Mouse (Mus musculus) 3T3-L1 (cell line): Measurements from ENCODE around the gene Mtfp1.
"Not testable (repeated sequence)": the region's sequence is repeated elsewhere in the genome, so short reads cannot be mapped to it uniquely, and the experiment has no call there.

Source experiments
- DNase-seq: peaks from one replicate; pipeline ENCODE4 v3.0.0-alpha.2; 2015; ENCODE audit warnings: low read depth, low spot score

Mtfp1 gene

DNA sequence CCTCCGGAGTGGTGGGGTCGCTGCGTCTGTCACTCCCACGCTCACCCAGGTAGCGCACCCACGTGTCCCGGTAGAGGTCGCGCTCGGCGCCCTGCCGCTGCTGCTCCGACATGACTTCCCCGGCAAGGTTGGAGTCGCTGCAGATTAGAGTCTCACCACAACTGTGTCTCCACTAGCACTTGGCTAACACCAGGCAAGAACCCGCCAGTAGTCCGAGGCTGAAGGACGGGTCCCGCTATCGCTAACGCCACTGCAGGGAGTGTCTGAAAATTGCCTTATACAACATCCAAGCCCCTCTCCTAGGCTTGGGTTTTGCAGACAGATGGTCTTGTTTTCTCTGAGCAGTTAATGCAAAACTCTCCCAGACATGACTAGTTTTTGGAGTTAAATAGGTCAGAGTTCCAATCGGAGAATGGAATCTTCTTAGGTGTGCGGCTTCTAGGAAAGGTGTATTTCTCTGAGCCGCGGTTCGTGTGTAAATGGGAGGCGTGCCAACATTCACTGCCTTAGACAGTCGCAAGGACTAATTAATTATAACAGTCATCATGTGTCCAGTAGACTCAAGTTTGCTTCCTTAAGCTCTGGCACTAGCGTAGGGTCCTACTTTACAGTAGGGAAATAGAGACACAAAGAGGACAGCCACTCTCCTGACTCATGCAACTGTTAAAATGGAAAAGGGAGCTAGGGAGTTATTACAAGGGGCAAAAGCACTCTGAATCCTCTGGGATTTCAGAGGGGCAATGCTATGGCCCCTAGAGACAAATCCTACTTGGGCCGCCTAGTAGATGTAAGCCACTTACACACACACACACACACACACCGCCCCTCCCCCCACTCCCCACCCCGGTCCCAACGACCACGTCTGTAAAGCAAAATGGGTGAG, at the start of gene Mtfp1:
Mtfp1 (minus strand) TSS at position 275 of the 883 bp plus-strand sequence.
- DNase-seq = peak; percentile 36

DNA sequence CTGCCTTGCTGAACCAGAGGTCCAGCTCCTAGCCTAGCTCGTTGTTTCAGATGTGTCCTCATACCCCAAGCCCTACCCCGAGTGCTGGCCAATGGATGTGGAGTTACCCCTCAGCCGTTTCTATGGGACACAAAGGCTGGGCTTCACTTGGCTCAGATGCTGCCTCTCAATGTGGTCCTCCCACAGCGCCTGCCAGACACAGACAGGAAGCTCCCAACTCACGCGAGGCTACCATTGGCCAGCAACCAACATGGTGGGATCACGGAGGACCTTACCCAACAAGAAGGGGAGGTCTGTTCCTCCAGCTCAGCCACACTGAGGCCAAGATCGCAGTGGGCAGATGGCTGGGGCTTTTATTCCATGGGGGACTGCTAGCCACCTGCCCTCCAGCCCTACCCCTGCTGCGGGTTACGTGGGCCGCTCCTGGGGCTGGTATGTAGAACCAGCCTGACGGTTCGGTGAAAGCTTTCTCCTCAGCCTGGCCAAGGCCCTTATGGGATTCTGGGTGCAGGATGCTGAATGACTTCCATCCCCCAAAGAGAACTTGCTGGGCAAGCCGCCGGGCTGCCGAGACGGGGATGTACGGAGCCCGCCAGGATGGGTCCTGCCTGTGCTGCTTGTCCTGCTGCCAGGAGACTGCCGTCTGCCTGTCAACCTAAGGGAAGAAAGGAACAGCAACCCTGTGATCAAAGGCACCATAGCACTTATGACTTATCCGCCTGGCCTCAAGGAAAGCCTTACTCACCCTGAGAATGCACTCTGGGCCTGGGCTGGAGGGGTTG, 48.2 kb upstream of the Mtfp1 start:
- DNase-seq = no peak

DNA sequence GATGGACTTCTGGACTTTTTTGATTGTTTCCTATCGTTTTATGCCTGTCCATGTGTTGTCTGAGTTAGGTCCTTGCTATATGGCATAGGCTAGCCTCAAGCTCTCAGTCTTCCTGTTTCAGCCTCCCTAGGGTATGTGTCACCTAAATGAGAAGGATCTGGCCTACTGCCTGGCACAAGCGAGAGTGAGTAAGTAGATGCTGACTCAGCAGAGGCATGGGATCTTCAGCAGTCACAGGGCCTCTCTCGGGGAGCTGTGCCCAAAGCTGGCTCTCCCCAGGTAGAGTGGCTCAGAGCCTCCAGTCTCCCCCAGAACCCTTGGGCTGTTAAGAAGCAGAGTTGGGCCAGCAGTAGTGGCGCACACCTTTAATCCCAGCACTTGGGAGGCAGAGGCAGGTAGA, 47.1 kb upstream of the Mtfp1 start:
- peak; percentile 74 for DNase-seq

DNA sequence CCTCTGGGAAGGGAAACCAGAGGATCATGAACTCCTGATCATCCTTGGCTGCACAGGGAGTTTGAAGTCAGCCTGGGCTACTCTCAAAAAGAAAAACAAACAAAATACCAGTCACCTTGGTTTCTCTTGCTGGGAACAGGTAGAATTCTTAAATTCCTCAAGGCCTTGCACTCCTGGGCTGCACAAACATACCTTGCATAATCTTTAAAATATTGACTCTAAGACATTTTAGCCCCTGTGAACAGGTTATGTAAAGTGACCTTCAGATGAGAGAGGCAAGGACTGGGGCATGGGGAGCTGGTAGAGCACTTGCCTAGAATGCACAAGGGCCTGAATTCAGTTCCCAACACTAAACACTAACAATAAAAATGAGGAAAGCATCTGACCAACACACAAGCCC, 46.3 kb upstream of the Mtfp1 start:
- DNase-seq = no peak

DNA sequence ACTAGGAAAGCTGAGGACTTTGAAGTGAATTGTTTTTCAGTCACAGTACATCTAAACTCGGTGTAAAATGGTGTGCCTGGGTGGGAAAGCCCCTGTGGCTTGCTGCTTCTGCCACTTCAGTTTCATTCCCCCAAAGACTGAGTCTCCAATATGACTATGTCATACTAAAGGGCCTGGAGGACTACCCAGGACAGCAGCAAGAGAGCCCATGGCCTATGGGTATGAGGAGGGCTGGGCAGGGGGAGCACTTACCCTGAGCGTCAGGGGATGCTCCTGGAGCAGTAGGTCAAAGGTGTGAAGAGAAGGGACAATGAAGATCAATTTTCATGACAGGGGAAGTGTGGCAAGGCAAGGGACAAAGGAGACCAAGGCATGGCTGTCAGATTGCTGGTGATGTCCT, 43.7 kb upstream of the Mtfp1 start:
- no peak for DNase-seq

DNA sequence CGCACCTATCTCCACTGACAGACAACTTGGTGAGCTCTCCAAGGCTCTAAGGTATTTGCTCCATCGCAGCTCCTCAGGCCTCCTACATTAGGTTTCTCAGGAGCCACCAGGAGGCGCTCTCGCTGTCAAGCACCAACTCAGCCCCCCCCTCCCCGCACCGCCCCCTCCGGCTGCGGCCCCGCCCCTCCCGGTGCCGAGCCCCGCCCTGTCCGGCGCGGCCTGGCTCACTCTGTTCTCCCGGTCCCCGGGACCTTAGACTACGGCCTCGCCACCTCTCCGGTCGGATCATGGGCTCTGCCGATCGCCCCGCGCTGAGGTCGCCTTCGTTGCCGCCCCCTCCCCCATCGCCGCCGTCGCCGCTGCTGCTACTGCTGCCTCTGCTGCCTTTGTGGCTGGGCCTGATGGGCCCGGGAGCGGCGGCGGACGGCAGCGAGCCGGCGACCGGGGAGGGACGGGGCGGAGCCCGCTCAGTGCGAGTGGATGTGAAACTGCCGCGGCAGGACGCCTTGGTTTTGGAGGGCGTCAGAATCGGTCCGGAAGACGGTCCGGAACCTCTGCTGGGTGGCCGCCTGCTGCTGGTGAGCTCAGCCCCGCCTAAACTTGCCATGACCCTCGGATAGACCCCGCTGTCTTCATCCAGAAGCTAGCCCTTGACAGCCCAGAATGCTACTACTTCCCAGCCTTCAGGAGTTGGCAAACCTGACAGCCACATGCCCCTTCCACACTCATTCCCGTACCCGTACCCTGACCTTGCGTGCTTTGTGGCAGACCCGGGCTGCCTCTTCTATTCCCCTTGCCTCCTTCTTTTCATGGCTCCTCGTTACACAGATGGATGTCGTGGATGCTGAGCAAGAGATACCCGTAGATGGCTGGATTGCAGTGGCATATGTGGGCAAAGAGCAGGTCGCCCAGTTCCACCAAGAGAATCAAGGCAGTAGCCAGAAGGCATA, 40.0 kb upstream of the Mtfp1 start, which contains the start of gene Rnf215:
Rnf215 (plus strand) TSS at position 217 of the 950 bp plus-strand sequence.
- peak; percentile 92 for DNase-seq

DNA sequence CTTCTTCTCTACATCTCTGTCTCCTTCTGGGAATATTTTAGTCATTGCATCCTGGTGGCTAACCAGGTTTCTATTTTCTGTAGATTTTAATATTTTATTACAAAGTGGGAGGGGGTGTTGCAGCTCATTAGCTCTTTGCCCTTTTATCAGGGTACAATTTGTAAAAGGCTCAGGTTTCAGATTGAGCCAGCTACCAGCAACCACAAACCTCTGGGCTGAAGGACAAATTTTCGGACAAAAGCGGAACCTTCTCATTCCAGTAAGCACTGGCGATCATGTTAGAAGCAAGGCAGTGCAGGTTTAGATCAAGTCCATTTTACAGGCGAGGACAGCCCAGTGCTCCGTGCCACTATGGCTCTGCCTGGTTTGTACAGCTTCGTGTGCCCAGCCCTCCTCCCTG, 39.2 kb upstream of the Mtfp1 start:
- no peak for DNase-seq

DNA sequence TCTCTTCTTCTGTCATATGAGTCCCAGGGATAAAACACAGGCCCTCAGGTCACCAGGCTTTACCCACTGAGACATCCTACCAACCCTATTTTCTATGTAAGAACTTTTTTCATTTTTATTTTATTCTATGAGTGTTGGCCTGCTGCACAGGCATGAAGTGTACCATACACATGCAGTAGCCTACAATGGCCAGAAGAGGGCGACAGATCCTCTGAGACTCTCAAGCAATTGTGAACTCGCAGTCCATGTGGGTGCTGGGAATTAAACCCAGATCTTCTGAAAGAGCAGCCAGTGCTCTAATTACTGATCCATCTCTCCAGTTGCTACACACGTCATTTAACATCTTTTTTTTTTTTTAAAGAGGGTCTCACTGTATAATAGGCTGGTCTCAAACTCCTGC, 38.2 kb upstream of the Mtfp1 start:
- peak; percentile 42 for DNase-seq

DNA sequence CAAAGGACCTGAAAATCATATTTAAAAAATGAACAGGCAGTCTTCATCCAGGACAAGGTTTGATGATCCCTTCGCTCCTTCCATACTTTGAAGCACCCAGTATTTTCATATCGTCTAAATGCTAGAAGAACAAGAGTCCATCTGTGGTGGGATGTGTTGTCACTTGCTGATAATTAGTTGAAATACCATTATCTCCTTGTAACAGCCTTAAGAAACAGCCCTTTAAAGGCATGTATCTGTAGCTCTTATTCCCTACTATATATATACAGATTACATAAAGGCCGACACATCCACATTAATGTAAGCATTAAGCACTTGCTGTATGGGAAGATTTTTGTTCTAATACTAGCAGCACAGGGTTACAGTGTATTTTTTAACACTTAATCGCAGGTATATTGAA, 33.2 kb upstream of the Mtfp1 start:
- not testable (repeated sequence) for DNase-seq

DNA sequence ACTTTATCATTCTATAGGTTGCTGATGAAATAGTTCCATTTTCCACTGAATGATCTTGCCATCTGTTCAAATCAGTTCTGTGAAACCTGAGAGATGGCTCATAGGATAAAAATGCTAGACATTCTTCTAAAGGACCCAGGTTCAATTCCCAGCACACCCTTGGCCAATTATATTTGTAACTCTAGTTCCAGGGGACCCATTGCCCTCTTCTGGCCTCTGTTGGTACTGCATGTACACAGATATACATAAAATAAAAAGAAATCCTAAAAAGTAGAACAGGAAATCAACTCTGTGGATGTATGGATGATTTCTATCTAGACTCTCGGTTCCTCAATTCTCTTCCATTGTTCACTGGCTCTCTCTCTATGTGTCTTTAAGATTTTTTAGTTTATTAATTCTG, 31.8 kb upstream of the Mtfp1 start:
- DNase-seq = peak; percentile 21

DNA sequence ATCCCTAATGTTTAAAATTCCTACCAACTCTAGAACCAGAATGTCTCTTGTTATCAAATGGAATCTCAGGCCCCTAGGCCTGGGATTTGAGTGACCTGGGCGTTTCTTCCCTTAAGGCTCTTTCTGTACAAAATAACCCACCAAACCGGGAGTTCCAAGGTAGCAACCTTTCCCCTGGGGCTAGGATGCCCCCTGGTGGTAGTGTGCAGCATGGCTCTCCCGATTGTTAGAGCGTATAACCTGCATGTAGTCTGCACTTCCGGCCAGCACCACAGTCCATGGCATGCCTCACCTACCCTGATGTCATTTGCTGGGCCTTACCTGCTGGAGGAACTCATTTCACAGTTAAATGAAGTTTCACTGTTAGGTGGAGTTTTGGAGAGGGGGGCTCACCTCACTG, 28.7 kb upstream of the Mtfp1 start:
- DNase-seq = peak; percentile 31

DNA sequence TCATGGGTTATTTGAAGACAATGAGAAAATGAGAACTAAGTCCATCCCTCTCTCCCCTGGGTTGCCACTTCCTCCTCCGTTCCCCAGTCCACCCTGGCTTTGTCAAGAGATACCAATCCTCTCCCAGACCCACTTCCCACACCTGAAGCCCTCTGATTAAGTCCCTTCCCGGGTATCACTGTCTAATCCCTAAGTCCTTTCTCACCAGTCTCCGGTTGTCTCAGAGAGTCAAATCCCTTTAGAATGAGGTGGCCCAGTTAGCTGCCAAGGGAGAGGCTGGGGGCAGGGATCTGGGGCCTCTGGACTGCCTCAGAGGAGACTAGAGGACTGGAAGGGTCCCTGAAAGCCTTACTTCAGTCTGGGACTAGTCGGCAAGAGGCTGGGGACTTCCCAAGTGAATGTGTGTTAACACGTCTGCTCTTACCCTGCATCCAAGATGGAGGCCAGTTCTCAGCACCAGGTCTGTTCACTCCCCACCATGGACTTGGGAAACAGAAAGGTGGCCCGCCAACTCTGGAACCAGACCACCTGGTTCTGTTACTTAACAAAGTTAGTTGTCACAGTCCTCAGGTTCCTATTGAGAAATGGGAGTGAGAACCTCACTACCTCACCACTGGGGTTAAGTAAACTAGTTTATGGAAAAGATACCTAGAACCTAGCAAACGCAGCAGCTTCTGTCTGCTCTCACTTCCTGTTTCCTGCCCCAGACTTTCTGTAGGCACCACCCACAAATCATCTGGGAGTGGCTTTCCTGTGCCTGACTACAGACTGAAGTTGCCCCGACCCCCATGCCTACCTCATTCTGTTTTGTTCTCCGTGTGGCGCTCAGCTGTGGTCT, 27.7 kb upstream of the Mtfp1 start, which contains the start of gene Sec14l2:
Sec14l2 (minus strand) TSS at position 674 of the 838 bp plus-strand sequence.
- no peak for DNase-seq

DNA sequence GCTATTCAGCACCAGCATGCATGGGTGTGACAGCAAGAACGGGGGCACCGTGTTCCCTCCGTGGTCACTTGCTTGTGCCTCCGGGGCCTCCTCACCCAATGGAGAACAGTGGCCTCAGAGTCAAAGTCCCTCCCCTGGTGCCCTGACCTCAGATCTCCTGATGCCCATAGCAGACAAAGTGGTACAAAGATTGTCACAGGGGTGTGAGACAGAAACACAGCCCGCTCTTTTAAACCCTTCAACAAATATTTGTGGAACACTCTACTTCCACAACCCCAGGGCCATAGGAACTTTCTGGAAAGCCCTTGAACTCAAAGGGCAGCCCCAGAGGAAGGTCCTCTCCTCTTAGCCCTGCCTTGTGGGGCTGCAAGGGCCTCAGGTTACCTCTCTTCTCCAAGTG, 27.0 kb upstream of the Mtfp1 start:
- DNase-seq = no peak

DNA sequence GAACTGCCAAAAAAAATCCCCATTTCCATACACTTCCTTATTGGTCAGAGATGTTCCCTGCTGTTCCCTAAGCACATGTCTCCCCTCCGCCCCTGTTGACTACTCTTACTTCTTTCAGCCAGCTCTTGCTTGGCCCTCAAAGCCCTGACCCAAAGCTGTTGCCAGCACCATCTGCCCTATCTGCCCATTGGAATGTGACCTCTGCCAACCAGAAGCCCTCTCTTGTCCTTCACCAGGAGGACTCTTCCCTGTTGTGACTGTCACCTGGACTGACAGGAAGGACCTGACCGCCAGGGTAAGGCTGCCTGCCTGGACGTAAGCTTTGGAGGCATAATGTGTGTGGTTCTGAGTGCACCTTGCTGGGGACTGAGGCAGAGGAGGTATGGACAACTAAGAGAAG, 26.4 kb upstream of the Mtfp1 start:
- no peak for DNase-seq

DNA sequence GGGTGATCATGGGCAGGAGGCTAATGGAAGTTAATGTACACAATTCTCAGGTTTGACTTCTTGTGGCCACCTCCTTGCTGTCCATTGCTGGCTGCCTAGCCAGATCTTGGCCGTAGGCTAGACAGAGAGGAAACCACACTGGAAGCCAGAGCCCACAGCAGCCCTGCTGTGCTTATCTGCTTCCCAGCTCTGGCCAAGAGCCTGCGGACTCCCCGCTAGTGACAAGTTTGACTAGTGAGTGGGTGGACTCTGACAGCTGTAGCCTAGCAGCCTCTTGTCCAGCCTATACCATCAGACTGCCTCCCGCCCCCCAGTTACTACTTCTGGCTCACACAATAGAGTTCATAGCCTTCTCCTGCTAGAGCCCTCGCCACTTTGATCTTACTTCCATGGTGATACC, 24.4 kb upstream of the Mtfp1 start:
- no peak for DNase-seq

DNA sequence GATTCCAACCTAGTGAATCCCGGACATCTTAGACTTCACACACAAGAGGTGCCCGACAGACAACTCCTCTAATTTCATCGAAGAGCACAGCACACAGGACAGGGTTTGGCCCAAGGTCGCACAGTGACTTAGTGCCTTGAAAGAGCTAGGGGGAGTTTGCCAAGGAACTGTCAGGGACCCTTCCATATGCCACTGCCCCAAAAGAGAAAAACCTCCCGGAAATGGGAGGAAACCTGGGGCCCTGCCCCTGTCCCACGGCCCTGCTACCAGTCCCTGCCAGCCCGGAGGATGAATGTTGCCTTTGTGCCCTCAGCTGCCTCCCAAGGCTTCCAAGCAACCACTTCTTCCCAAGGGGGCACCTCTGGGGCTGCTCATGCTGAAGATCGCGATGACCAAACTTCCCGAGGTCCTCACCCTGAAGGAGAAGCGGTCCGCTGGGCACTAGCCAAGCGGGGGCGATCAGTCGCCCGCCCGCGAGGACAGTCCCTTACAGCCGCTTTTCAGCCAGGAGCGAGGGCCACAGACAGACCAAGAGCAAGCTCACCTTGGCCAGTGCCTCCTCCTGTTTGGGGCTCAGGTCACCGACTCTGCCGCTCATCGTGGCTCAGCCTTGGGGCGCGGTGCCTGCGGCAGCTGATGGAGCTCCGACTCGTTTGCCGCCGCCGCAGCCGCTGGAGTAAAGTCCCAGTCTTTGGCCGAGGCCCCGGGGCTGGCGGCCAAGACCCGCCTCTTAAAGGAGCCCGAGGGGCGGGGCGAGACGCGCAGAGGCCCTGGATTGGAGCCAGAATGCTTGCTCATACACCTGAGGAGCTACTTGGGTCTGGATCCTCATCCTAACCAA, 23.1 kb upstream of the Mtfp1 start:
- DNase-seq = no peak

DNA sequence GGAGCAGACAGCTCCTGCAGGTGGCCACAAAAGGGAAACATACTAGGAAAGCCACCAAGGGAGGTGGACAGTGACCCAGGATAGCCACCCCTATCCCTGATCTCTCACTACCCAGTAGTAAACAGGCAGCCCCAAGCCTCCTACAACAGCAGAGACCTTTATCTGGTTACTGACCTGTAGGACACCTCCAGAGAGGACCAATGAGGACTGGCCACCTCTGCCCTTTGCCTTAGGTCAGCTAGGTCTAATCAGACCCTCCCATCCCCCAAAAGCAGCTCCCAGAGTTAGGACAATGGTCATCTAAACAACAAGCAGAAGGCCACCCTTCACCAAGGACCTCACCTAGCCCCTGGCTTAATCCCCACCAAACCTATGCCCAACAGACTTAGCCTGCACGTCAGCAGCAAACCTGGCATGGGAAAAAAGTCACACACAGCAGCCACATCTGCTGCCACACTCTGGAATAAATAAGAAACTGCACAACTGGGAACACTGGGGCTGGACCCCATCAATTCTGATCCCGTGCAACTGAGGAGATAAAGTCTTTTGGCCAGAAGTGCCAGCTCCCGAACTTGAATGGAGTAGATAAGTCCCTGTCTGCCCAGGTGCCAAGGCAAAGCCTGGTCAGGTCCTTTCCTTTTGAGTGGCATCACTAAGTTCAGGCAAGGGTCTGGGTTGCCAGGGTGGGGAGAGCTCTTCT, 22.3 kb upstream of the Mtfp1 start:
- no peak for DNase-seq

DNA sequence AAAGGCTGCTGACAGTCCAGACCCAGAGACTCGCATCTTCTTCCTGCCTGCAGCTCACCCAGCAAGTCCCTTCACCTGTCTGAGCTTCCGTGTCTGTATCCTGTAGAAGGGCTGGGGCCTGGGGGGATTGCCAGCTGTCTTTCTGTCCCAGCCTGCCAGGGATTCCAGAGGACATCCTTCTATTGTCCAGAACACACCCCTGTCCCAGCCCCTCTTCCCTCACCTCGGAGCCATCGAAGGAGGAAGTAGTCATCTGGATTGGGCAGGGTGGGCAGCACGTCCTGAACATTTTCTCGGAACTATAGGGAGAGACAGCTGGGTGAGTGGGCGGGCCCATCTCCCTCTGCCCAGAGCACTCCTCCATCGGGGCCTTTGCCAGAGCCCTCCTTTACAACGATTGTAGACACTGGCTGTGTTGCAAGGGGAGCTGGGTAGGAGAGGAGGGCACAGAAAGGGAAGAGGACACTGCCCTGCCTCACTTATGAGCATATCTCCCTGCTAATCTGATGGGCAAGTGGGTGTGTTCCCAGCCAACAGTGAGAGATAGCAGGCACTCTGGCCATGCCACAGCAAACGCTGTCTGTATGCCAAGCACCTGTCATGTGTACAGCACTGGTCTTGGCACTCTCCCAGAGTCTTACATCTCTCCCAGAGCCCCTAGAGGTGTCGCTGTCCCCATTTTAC, 21.4 kb upstream of the Mtfp1 start:
- no peak for DNase-seq
